Mouse (Mus musculus) adrenal gland, postnatal 4 days (tissue): ENCODE measurements at regions not wholly inside any gene's neighbourhood (a gene's known extent, or its start where the extent isn't known, plus 50 kb on each side); places are given as distances from the start of the nearest gene placed in this dataset.

ENCODE experiments used
- DNase-seq, 2 experiments: peaks; one replicate each; pipeline ENCODE4 v3.0.0; 2021 to 2022; ENCODE audit warnings: low spot score in 2 of 2, mixed read lengths in 2 of 2

GRCm38 (mm10) chr16:73835715-73836440 lies 575.7 kb downstream of the Robo2 start:
- DNase-seq: no peak

GRCm38 (mm10) chr16:73821387-73822338 lies 590.0 kb downstream of the Robo2 start:
- DNase-seq: no peak

GRCm38 (mm10) chr16:73804572-73804971 lies 607.1 kb downstream of the Robo2 start:
- no peak for DNase-seq

- no peak for DNase-seq
Measured at GRCm38 (mm10) chr16:73796528-73797171, 615.0 kb downstream of the Robo2 start.

GRCm38 (mm10) chr16:73785074-73785438 lies 626.6 kb downstream of the Robo2 start:
- no peak for DNase-seq

GRCm38 (mm10) chr16:73784296-73785073 lies 627.1 kb downstream of the Robo2 start:
- no peak for DNase-seq

- no peak for DNase-seq
Measured at GRCm38 (mm10) chr16:73772454-73772853, 639.2 kb downstream of the Robo2 start.

GRCm38 (mm10) chr16:73770440-73770856 lies 641.2 kb downstream of the Robo2 start:
- DNase-seq: no peak

GRCm38 (mm10) chr16:73769729-73770128 lies 641.9 kb downstream of the Robo2 start:
- DNase-seq: no peak

GRCm38 (mm10) chr16:73768706-73769105 lies 642.9 kb downstream of the Robo2 start:
- no peak for DNase-seq

- no peak for DNase-seq
Measured at GRCm38 (mm10) chr16:73765184-73765583, 646.4 kb downstream of the Robo2 start.

GRCm38 (mm10) chr16:73760921-73761320 lies 650.7 kb downstream of the Robo2 start:
- DNase-seq: no peak

- no peak for DNase-seq
Measured at GRCm38 (mm10) chr16:73758872-73759271, 652.8 kb downstream of the Robo2 start.

GRCm38 (mm10) chr16:73754302-73754701 lies 657.3 kb downstream of the Robo2 start:
- no peak for DNase-seq

GRCm38 (mm10) chr16:73728297-73728696 lies 683.3 kb downstream of the Robo2 start:
- DNase-seq: no peak

GRCm38 (mm10) chr16:73719691-73720090 lies 691.9 kb downstream of the Robo2 start:
- no peak for DNase-seq

- DNase-seq: no peak
Measured at GRCm38 (mm10) chr16:73716301-73716700, 695.3 kb downstream of the Robo2 start.

- DNase-seq: no peak
Measured at GRCm38 (mm10) chr16:73707051-73707450, 704.6 kb downstream of the Robo2 start.

GRCm38 (mm10) chr16:73689274-73689673 lies 722.4 kb downstream of the Robo2 start:
- DNase-seq: no peak

- DNase-seq: no peak
Measured at GRCm38 (mm10) chr16:73679804-73680203, 731.8 kb downstream of the Robo2 start.

GRCm38 (mm10) chr16:73670516-73670915 lies 741.1 kb downstream of the Robo2 start:
- DNase-seq: no peak
